Mouse (Mus musculus) A20 (cell line): ENCODE measurements around the gene Taf11.

Experiments used
- DNase-seq: peaks from one replicate; pipeline ENCODE4 v3.0.0-alpha.2; 2011; ENCODE audit warnings: low read depth, low spot score

Taf11 gene

DNA sequence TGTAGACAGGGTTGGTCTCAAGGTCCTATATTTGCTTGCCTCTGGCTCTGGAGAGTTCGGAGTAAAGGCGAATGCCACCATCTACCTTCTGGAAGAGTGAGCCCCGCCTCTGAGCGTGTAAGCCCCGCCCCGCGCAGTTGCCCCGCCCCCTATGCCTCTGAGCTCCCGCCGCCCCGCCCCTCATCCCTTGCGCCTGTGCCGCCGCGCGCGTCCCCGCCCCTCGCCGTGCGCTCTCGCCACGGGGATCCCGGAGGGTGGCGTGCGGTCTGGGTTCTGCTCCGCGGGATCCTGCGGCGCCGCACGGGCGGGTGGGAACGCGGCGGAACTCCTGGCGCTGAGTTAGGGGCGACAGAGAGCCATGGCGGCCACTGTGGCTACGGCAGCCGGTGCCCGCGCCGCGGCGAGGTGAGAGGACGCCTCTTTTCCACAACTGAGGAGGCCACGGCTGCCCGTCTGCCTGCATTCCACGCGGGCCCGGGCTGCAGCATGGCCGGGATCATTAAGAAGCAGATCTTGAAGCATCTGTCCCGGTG lies 53.3 kb downstream of the Taf11 start, which contains the start of gene Uhrf1bp1:
TSS of gene Uhrf1bp1 (plus strand) at position 177 of the 533 bp plus-strand sequence.
- DNase-seq, result peak; percentile 88
